Mouse (Mus musculus) liver, embryonic 14.5 days (tissue): ENCODE data around the gene Lamb1. TPM values are rescaled to one million over a fixed set of nuclear protein-coding genes. Genes with fewer than 3 reads are reported as not detected.

Experiments used
- ATAC-seq: fragments of 200-750 bp; cut with Nextera tagmentation; 2 replicates; pipeline ENCODE4 v1.8.0; 2017; ENCODE audit warnings: moderate number of reproducible peaks, mild to moderate bottlenecking, moderate library complexity; ENCODE audit not compliant: insufficient read depth
- DNase-seq, 3 experiments: peaks; one replicate each; pipeline ENCODE4 v3.0.0-alpha.2; 2012 to 2013; ENCODE audit warnings: low read depth in 3 of 3, low spot score in 3 of 3
- H3K27ac ChIP-seq: fragments of 300-500 bp; sonication (generic); 2 replicates; pipeline ENCODE4 v1.5.1; 2014; ENCODE audit warnings: moderate library complexity, mild to moderate bottlenecking, control low read depth, inconsistent platforms
- H3K27me3 ChIP-seq: fragments of 300-500 bp; sonication (generic); 2 replicates; pipeline ENCODE4 v1.6.1; 2014; ENCODE audit warnings: mild to moderate bottlenecking, low read length, moderate library complexity; ENCODE audit not compliant: control insufficient read depth, insufficient read depth
- H3K36me3 ChIP-seq: fragments of 300-500 bp; sonication (generic); replicated peaks from 2 replicates; pipeline ENCODE4 v1.6.1; 2014; ENCODE audit warnings: low read depth; ENCODE audit not compliant: control insufficient read depth, insufficient read depth
- H3K4me1 ChIP-seq, 2 experiments: fragments of 200-500 bp in 1 of 2; fragments of 300-500 bp in 1 of 2; sonication (generic) in 1 of 2; replicated peaks; 2 replicates each; pipeline ENCODE4 v1.6.1; 2012 to 2014; ENCODE audit warnings: antibody characterized with exemption in 1 of 2, inconsistent platforms in 1 of 2, low read length in 1 of 2; ENCODE audit not compliant: control insufficient read depth in 2 of 2, insufficient read depth in 2 of 2
- H3K4me2 ChIP-seq: fragments of 300-500 bp; sonication (generic); 2 replicates; pipeline ENCODE4 v1.6.1; 2014; ENCODE audit warnings: low read depth, mild to moderate bottlenecking, control low read depth, moderate library complexity
- H3K4me3 ChIP-seq, 2 experiments: fragments of 200-500 bp in 1 of 2; fragments of 300-500 bp in 1 of 2; sonication (generic) in 1 of 2; 2 replicates each; pipeline ENCODE4 v1.5.1; 2012 to 2014; ENCODE audit warnings: low read depth in 2 of 2, low read length in 2 of 2, mild to moderate bottlenecking in 2 of 2, control low read depth in 1 of 2, inconsistent platforms in 1 of 2, moderate library complexity in 1 of 2; ENCODE audit not compliant: insufficient read depth in 1 of 2
- H3K9ac ChIP-seq: fragments of 300-500 bp; sonication (generic); replicated peaks from 2 replicates; pipeline ENCODE4 v1.6.1; 2014; ENCODE audit warnings: mild to moderate bottlenecking, control low read depth, moderate library complexity
- H3K9me3 ChIP-seq: fragments of 300-500 bp; sonication (generic); 2 replicates; pipeline ENCODE4 v1.6.1; 2016; ENCODE audit warnings: low read length, mixed read lengths; ENCODE audit not compliant: control insufficient read depth
- CTCF ChIP-seq: IDR thresholded peaks from 2 replicates; pipeline ENCODE4 v1.5.1; 2016; ENCODE audit warnings: antibody characterized with exemption, low read depth, control low read depth
- EP300 ChIP-seq: IDR thresholded peaks from 2 replicates; pipeline ENCODE4 v1.6.1; 2016; ENCODE audit warnings: antibody characterized with exemption, low read depth
- WGBS: fragments of 180-500 bp; shearing (Covaris S2); extraction: QIAGEN DNeasy Blood & Tissue Kit; methylation state at CpG from one replicate; pipeline ENCODE4 v1.1.7; 2014; ENCODE audit not compliant: insufficient replicate concordance; 5-methylcytosine and 5-hydroxymethylcytosine counted together
- polyA plus RNA-seq, 2 experiments: library from polyadenylated mRNA; depleted of rRNA in 1 of 2; stranded (reverse) in 1 of 2; unstranded in 1 of 2; fragments of >200 nt; fragmentation: Nextera tagmentation in 1 of 2; extraction: Ambion mirVana in 1 of 2; gene quantifications; 2 replicates each; pipeline versions ENCODE4 v1.2.1 to v1.2.3; 2012 to 2014

Gene Lamb1
- polyA plus RNA-seq, 2 experiments: 1.9 to 2.6 TPM

DNA sequence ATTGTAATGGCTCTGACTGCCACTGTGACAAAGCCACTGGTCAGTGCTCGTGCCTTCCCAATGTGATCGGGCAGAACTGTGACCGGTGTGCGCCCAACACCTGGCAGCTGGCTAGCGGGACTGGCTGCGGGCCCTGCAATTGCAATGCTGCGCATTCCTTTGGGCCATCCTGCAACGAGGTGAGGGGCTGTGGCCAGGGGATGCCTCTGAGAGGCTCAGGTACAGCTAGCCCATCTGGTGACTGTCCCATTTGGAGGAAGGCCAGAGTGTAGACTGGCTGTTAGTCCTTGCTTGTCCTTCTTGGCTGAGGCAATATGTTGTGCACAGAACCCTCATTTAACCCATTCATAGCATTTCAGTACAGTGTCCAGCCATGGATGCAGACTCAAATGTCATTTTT lies 42.0 kb downstream of the Lamb1 start:
- no peak overlapping the region for H3K9ac ChIP-seq
- H3K4me1 ChIP-seq: no peaks in the 10 kb centered on the region
- no peak overlapping the region for H3K27ac ChIP-seq
- no peaks in the 10 kb centered on the region for H3K27me3 ChIP-seq
- DNase-seq (no peak), ATAC-seq (no peak)
- no peak overlapping the region for H3K4me2 ChIP-seq
- 79% methylated on average over 8 of the region's 8 CpGs for WGBS
- H3K4me3 ChIP-seq: no peak overlapping the region
- no peak for TF ChIP-seq CTCF
- no peak for TF ChIP-seq EP300
- no peaks in the 10 kb centered on the region for H3K9me3 ChIP-seq
- no peaks in the 10 kb centered on the region for H3K36me3 ChIP-seq

DNA sequence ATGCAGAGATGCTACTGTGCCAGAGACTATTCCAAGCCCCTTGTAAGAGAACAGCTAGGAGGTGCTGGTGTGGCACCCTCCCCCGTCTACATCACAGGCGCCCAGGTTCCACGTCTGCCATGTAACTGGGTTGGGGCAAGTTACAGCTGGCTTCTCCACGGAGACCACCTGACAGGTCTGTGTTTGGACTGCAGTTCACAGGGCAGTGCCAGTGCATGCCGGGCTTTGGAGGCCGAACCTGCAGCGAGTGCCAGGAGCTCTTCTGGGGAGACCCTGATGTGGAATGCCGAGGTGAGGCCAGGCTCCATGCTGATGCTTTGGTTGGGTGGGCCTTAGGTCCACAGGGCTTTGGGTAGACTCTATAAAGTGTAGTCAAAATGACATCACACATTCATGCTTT lies 42.7 kb downstream of the Lamb1 start:
- Histone ChIP-seq H3K4me3 (no peak overlapping the region), H3K36me3 (no peaks in the 10 kb centered on the region), H3K4me2 (no peak overlapping the region), H3K4me1 (no peaks in the 10 kb centered on the region), H3K27ac (no peak overlapping the region), H3K27me3 (no peaks in the 10 kb centered on the region), H3K9ac (no peak overlapping the region), H3K9me3 (no peaks in the 10 kb centered on the region)
- WGBS: 77% methylated on average over 8 of the region's 8 CpGs
- DNase-seq: no peak
- ATAC-seq: no peak
- TF ChIP-seq CTCF (no peak), EP300 (no peak)

DNA sequence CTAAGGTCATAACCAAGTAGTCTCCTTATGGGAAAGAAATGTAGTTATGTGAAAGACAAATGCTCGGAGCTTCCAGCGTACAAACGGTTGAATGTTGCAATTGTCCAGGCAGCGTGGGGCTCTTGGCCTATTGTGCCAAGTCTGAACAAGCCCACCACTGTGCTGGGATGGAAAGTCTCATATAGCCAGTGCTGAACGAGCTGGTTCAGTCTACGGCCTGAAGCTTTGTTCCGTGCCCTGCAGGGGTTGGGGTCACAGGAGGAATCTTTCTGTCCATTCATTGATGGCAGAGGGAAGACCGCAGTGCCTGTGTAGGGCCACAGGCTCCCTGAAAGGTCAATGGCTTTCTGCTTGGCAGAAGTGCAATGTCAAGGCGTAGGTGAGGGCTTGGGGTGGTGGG lies 45.7 kb downstream of the Lamb1 start:
- no peak overlapping the region for H3K27ac ChIP-seq
- H3K27me3 ChIP-seq: no peaks in the 10 kb centered on the region
- no peak overlapping the region for H3K4me2 ChIP-seq
- TF ChIP-seq EP300: no peak
- ATAC-seq (no peak), DNase-seq (no peak)
- 71% methylated on average over 9 of the region's 9 CpGs for WGBS
- H3K36me3 ChIP-seq: no peaks in the 10 kb centered on the region
- no peak overlapping the region for H3K9ac ChIP-seq
- no peaks in the 10 kb centered on the region for H3K9me3 ChIP-seq
- H3K4me1 ChIP-seq: no peaks in the 10 kb centered on the region
- no peak overlapping the region for H3K4me3 ChIP-seq

DNA sequence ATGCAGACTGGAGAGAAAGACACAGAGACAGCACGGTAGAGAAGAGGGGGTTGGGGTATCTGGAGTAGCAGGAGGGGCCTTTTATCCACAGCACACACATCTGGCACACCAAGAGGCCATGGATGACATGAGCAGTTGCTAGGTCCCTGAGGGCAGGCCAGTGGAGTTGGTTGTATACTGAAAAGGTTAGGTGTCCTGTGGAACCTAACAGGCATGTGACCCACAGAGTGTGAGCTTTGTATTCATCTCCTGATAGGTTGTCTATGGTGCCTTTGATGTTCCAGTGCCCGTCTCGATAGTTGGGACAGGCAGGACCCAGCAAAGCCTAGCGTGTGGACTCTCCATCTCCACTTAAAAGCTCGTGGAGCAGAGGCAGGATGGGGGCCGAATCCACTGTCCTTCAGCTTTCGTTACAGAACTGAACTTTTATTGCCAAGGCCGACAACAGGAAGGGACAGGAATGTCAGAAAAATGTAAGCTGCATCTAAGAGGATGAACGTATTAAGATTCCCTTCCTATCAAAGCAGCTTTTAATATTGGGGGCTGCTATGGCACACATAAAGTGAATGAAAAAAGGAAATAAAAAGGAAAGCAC lies 46.7 kb downstream of the Lamb1 start:
- Histone ChIP-seq H3K9me3 (no peaks in the 10 kb centered on the region), H3K4me3 (no peak overlapping the region), H3K27ac (no peak overlapping the region), H3K4me1 (no peaks in the 10 kb centered on the region), H3K4me2 (no peak overlapping the region), H3K36me3 (no peaks in the 10 kb centered on the region), H3K27me3 (no peaks in the 10 kb centered on the region), H3K9ac (no peak overlapping the region)
- no peak for TF ChIP-seq CTCF
- TF ChIP-seq EP300: no peak
- DNase-seq (no peak), ATAC-seq (no peak)
- WGBS: 61% methylated on average over 9 of the region's 9 CpGs

DNA sequence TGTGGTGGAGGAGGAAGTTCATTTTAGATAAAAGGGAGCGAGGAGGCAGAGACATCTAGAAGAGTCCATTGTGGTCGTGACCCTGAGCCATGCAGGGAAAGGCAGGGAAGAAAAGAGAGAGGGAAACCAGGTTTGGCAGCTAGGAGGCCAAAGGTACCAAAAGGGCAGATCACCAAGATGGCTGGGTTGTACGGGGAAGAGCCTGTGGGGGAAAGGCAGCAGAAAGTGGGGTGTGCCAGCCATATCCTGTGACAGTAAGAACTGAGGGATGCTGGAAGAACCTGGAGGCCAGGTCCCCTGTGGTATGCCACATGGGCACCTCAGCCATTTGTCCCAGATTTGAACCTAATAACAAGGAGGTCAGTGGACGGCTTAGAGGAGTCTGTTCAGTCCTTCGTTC lies 47.2 kb downstream of the Lamb1 start:
- H3K27me3 ChIP-seq: no peaks in the 10 kb centered on the region
- no peak for ATAC-seq
- WGBS: 50% methylated on average over 5 of the region's 5 CpGs
- no peak overlapping the region for H3K27ac ChIP-seq
- no peak overlapping the region for H3K4me3 ChIP-seq
- TF ChIP-seq EP300: no peak
- no peak for TF ChIP-seq CTCF
- no peak overlapping the region for H3K9ac ChIP-seq
- no peak for DNase-seq
- H3K36me3 ChIP-seq: no peaks in the 10 kb centered on the region
- H3K9me3 ChIP-seq: no peaks in the 10 kb centered on the region
- no peaks in the 10 kb centered on the region for H3K4me1 ChIP-seq
- H3K4me2 ChIP-seq: no peak overlapping the region
